Mouse (Mus musculus) brain, embryonic 14.5 days (tissue): ENCODE measurements around the gene Cdk5r1. TPM values are rescaled to one million over a fixed set of nuclear protein-coding genes. Genes with fewer than 3 reads are reported as not detected.

Experiments used
- DNase-seq: peaks from one replicate; pipeline ENCODE4 v3.0.0-alpha.2; 2011; ENCODE audit warnings: low read depth
- CTCF ChIP-seq: fragments of 200-500 bp; IDR thresholded peaks from 2 replicates; pipeline ENCODE4 v1.5.1; 2012; ENCODE audit warnings: inconsistent platforms, mild to moderate bottlenecking, moderate library complexity, borderline replicate concordance; ENCODE audit not compliant: insufficient read depth, insufficient read length; ENCODE audit errors: extremely low read depth
- POLR2A ChIP-seq: fragments of 200-500 bp; IDR thresholded peaks from 2 replicates; pipeline ENCODE4 v1.6.1; 2012; ENCODE audit warnings: mild to moderate bottlenecking, inconsistent platforms, borderline replicate concordance; ENCODE audit not compliant: poor library complexity, insufficient read depth, insufficient read length, severe bottlenecking; ENCODE audit errors: extremely low read depth
- polyA plus RNA-seq: library from polyadenylated mRNA; depleted of rRNA; stranded (reverse); fragments of >200 nt; gene quantifications from 2 replicates; pipeline ENCODE4 v1.2.3, GENCODE M21; 2012; rRNA removed

Cdk5r1 gene
- polyA plus RNA-seq, 1 experiment: 349 TPM

- no peak for TF ChIP-seq CTCF
- TF ChIP-seq POLR2A: no peak
- DNase-seq: no peak
These were observed 32.3 kb downstream of the Cdk5r1 start for GRCm38 (mm10) chr11:80509176-80509506.

- DNase-seq: no peak
- TF ChIP-seq POLR2A (no peak), CTCF (no peak)
These were observed 33.3 kb downstream of the Cdk5r1 start for GRCm38 (mm10) chr11:80510124-80510523.

- DNase-seq: peak; percentile 44
- TF ChIP-seq POLR2A: no peak
- TF ChIP-seq CTCF: no peak
These were observed 35.7 kb downstream of the Cdk5r1 start for GRCm38 (mm10) chr11:80512313-80513056.

- TF ChIP-seq POLR2A (no peak), CTCF (no peak)
- peak; percentile 48 for DNase-seq
These were observed 37.0 kb downstream of the Cdk5r1 start for GRCm38 (mm10) chr11:80513796-80514195.

GRCm38 (mm10) chr11:80515346-80515745, 38.5 kb downstream of the Cdk5r1 start:
- DNase-seq: peak; percentile 57
- TF ChIP-seq CTCF (no peak), POLR2A (no peak)

- no peak for DNase-seq
- no peak for TF ChIP-seq POLR2A
- TF ChIP-seq CTCF: no peak
These were observed 39.1 kb downstream of the Cdk5r1 start for GRCm38 (mm10) chr11:80515895-80516294.

- no peak for TF ChIP-seq CTCF
- no peak for TF ChIP-seq POLR2A
- DNase-seq: peak; percentile 99
These were observed 41.9 kb downstream of the Cdk5r1 start for GRCm38 (mm10) chr11:80518421-80519367.

GRCm38 (mm10) chr11:80521148-80521547, 44.3 kb downstream of the Cdk5r1 start:
- TF ChIP-seq POLR2A: no peak
- TF ChIP-seq CTCF: no peak
- no peak for DNase-seq

- TF ChIP-seq CTCF (no peak), POLR2A (no peak)
These were observed 46.0 kb downstream of the Cdk5r1 start for GRCm38 (mm10) chr11:80522852-80523251.

GRCm38 (mm10) chr11:80523410-80523809, 46.6 kb downstream of the Cdk5r1 start:
- TF ChIP-seq CTCF: no peak
- no peak for TF ChIP-seq POLR2A

More at GRCm38 (mm10) chr11:80522852-80523251, 46.0 kb downstream of the Cdk5r1 start:
- DNase-seq: no peak

GRCm38 (mm10) chr11:80524213-80524612, 47.4 kb downstream of the Cdk5r1 start:
- no peak for TF ChIP-seq POLR2A
- no peak for TF ChIP-seq CTCF
- no peak for DNase-seq

More at GRCm38 (mm10) chr11:80523410-80523809, 46.6 kb downstream of the Cdk5r1 start:
- no peak for DNase-seq

- TF ChIP-seq POLR2A: no peak
- peak; percentile 29; the same call in 1 of the 2 replicates for TF ChIP-seq CTCF
These were observed 50.9 kb downstream of the Cdk5r1 start for GRCm38 (mm10) chr11:80527697-80528096.

GRCm38 (mm10) chr11:80529149-80529548, 52.3 kb downstream of the Cdk5r1 start:
- TF ChIP-seq CTCF (no peak), POLR2A (no peak)
- DNase-seq: no peak

More at GRCm38 (mm10) chr11:80527697-80528096, 50.9 kb downstream of the Cdk5r1 start:
- no peak for DNase-seq

Other genes starting within 250 kb of the Cdk5r1 start
- 19.6 and 23.4 TPM in 2 replicates for gene Rhbdl3, start 176.1 kb upstream of the Cdk5r1 start, polyA plus RNA-seq
- 12.4 and 15.9 TPM in 2 replicates for gene 5730455P16Rik, start 99.0 kb upstream of the Cdk5r1 start, polyA plus RNA-seq
- gene Zfp207, start 93.7 kb upstream of the Cdk5r1 start, polyA plus RNA-seq: 259 and 273 TPM in 2 replicates
- gene Psmd11, start 48.4 kb upstream of the Cdk5r1 start, polyA plus RNA-seq: 86.1 and 90.2 TPM in 2 replicates